Mouse (Mus musculus): ENCODE results near the gene Gna15. TPM values are rescaled to one million over a fixed set of nuclear protein-coding genes. Genes with fewer than 3 reads are reported as not detected.

Gene Gna15
- 10 to 100 TPM; 12.5 to 23.0 TPM for total RNA-seq (2023)

DNA sequence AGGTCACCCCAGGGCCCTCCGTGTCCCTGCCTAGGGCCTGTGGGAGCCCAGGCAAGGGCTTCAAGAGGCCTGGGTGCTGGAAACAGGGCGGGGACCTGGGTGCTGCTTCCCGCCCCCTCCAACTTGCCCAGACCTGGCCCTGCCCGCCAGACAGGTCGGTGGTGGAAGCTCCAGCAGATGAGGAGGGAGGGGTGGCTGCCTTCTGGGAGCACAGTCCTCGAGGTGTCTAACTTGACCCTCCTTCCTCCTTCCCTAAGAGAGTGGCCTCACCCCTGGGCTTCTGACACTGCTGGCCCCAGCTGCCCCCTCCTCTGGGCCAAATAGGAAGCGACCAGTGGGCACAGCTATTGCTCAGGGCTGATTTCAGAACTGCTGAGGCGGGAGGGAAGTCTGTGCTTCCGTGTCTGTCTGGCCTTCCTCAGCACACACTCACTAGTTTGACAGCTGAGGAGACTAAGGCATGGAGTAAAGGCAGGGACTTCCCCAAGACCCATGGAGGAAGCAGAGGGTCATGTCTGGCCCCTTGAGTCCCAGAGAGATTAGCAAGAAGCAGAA is at the start of gene Gna15:
Gene Gna15, minus strand, starts transcription at position 175 of the 555 bp plus-strand sequence.

DNA sequence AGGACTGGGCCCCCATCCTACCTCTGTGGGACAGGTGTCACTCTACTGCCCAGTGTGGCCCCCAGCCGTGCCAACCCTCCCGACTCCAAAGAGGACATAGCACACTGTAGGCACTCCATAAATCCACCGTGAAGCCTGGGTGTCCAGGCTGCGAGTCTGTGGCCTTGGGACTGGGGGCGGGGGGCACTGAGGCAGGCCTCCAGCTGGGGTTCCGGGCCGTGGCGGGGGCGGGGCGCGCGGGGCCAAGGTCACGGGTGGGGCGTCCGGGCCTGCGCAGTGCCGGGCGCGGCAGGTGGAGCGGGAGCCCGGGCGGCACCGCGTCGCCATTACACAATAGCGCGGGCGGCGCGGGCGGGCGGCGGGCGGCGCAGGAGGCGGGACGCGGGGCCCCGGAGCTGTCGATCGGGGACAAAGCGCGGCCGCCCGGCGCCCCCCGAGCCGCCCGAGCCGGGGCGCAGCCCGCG is 35.2 kb upstream of the Gna15 start, which contains the start of gene Aes:
Gene Aes, plus strand, starts transcription at position 326 of the 464 bp plus-strand sequence.

DNA sequence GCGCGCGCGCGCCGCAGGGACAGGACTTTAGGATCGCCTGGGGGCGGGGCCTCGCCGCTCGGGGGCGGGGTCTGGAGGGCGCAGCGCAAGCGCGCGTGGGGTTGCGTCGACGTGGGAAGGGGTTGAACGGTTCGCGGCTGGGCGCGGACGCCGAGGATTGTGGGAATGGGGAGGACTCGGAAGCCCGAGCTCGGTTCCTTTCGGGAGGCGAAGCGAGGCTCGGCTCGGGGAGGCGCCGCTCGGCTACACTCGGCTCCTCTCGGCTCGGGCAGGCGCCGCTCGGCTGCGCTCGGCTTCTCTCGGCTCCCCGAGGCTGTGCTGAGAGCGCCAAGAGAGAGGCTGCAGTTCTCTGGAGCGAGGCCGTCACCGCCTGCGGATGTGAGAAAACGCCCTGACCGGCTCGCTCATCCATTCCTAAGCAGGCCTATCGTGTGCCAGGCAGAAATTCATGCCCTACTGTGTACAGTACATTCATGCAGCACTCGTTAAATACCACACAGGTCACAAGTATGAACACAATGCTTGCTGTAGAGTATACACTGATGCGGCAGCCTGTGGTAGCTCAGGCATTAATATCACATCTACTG is 21.2 kb upstream of the Gna15 start, which contains the start of gene Gna11:
Gene Gna11, minus strand, starts transcription at position 30 of the 587 bp plus-strand sequence.

DNA sequence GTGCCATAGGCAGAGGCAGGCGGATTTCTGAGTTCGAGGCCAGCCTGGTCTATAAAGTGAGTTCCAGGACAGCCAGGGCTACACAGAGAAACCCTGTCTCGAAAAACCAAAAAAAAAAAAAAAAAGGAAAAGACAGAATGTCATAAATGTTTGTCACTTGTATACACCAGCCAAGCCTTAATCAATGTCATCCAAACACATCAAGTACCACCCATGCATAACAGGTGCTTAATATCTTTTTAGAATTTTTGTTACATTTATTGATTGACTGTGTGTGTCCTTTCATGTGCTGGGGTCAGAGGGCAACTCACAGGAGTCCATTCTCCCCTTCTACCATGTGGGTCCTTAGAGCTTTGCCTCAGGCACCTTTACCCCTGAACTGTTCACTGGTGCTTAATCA is 24.0 kb downstream of the Gna15 start, which contains the start of gene S1pr4:
Gene S1pr4, minus strand, starts transcription at position 101 of the 400 bp plus-strand sequence.

DNA sequence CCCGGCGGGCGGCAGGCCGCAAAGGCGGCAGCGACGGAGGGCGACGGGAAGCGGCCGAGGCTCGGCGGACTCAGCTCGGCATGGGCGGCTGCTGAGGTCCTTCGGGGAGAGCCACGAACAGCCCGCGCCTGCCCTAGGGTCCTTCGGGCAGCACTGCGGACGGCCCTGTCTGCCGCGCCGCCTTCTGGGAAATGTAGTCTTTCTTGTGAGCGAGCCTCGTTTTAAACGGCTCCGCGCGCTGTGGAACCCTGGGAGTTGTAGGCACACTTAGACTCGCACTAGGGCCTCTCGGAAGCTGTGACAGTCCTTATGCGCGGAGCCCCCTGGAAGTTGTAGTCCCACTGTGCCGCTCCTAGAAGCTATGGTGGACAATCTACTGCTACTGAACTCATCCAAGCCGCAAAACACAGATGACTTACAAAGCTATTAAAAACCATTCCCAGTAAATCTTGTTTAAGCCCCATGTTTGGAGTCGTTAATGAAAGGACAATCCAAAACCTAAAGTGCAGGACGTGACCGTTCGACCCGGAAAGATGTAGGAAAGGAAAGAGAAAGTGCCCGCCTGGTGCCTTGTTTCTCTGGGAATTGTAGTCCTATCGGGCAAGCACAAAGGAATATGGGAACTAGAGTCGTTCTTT is 27.6 kb downstream of the Gna15 start, which contains the start of gene Ncln:
Gene Ncln, minus strand, starts transcription at position 129 of the 638 bp plus-strand sequence.

DNA sequence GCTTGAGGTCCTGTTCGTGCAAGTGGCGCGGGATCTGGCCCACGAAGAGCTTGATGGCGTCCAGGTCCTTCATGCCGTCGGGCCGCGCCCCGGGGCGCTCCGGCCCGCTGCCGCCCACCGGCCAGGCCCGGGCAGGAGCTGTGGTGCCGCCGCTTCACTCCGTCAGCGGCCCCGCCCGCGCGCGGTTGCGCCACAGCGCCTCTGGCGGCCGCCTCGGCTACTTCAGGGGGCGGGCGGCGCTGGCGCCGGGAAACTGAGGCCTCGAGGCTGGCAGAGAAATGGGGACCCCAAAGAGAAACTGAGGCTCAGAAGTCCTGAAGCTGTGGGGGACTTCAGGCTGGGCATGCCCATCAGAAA is 41.5 kb downstream of the Gna15 start, which contains the start of gene Celf5:
Gene Celf5, minus strand, starts transcription at position 177 of the 357 bp plus-strand sequence.

DNA sequence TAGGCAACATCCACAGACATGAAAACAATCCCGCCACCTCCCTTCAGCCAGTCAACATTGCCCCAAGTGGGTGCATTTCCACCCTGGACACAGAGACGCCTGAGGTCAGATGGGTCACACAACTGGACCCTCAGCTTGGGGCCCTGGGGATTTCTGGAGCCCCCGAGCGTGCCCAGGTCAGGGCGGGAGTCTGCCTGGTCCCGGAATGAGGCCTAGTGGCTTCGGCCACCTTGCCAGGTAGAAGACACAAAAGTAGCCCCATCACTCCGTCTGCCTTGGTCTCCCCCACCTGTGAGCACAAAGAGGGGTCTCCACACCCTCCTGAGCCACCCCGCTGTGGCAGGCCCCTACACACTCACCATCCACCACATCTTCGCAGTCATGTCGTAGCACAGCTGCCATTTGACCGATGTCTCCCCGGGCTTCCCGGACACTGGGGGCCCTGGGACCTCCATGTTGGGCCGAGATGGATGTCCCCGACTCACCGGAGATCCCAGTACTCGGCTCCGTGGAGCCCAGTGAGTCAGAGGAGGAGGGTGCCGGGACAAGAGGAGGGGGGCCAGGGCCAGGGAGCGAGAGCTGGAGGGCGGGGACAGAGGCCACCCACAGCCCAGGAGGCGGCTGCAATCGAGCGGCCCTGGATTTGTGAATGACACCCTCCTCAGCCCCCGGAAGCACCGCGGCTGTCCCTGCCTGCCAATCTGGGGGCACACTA is 68.7 kb downstream of the Gna15 start, which contains the start of gene Nfic:
Gene Nfic, minus strand, starts transcription at position 455 of the 715 bp plus-strand sequence.

Other genes with a start within 250 kb of the Gna15 start
- gene Tjp3, start 232.6 kb downstream of the Gna15 start, total RNA-seq (2023) = 1 to 10 TPM; 4.2 to 5.8 TPM
- 100 to 1,000 TPM; 104 to 118 TPM for gene Pip5k1c, start 231.3 kb downstream of the Gna15 start, total RNA-seq (2023)
- 10 to 100 TPM; 48.1 to 49.9 TPM for gene Cactin, start 203.1 kb downstream of the Gna15 start, total RNA-seq (2023)
- 10 to 100 TPM; 30.0 to 30.7 TPM for gene Tbxa2r, start 195.5 kb downstream of the Gna15 start, total RNA-seq (2023)
- gene Gipc3, start 181.0 kb downstream of the Gna15 start, total RNA-seq (2023) = not detected
- gene Hmg20b, start 173.7 kb downstream of the Gna15 start, total RNA-seq (2023) = 10 to 100 TPM; 33.7 to 41.3 TPM
- gene Mfsd12, start 166.7 kb downstream of the Gna15 start, total RNA-seq (2023) = 10 to 100 TPM in 1 of 2 experiments, 1 to 10 TPM in 1; 5.9 to 10.6 TPM
- gene 4930404N11Rik, start 158.4 kb downstream of the Gna15 start, total RNA-seq (2023) = 10 to 100 TPM in 1 of 2 experiments, 1 to 10 TPM in 1; 8.0 to 10.6 TPM
- 10 to 100 TPM; 32.5 to 38.5 TPM for gene Fzr1, start 145.7 kb downstream of the Gna15 start, total RNA-seq (2023)
- 10 to 100 TPM; 38.0 to 44.2 TPM for gene Dohh, start 139.8 kb downstream of the Gna15 start, total RNA-seq (2023)
- gene Gm48551, start 139.8 kb downstream of the Gna15 start, total RNA-seq (2023) = 1 to 10 TPM; 3.3 to 5.8 TPM
- gene Gm48552, start 135.2 kb downstream of the Gna15 start, total RNA-seq (2023) = 1 to 10 TPM; 6.1 to 6.4 TPM
- 1 to 10 TPM; 3.6 to 6.8 TPM for gene Smim24, start 131.2 kb downstream of the Gna15 start, total RNA-seq (2023)
- 10 to 100 TPM; 18.7 to 22.7 TPM for gene Nfic, start 68.6 kb downstream of the Gna15 start, total RNA-seq (2023)
- under 1 TPM in 1 of 2 experiments, not detected in 1; 0.44 TPM for gene Celf5, start 41.5 kb downstream of the Gna15 start, total RNA-seq (2023)
- gene Ncln, start 27.8 kb downstream of the Gna15 start, total RNA-seq (2023) = 100 to 1,000 TPM; 203 to 223 TPM
- 100 to 1,000 TPM; 155 to 169 TPM for gene S1pr4, start 24.1 kb downstream of the Gna15 start, total RNA-seq (2023)
- gene Gna11, start 21.0 kb upstream of the Gna15 start, total RNA-seq (2023) = 10 to 100 TPM; 26.8 to 35.6 TPM
- 100 to 1,000 TPM; 555 to 631 TPM for gene Aes, start 35.3 kb upstream of the Gna15 start, total RNA-seq (2023)
- gene Tle2, start 50.3 kb upstream of the Gna15 start, total RNA-seq (2023) = 1 to 10 TPM; 5.1 to 5.2 TPM
- gene Tle6, start 76.8 kb upstream of the Gna15 start, total RNA-seq (2023) = 1 to 10 TPM in 1 of 2 experiments, not detected in 1; 1.6 TPM
- gene BC025920, start 82.0 kb upstream of the Gna15 start, total RNA-seq (2023) = 1 to 10 TPM; 3.2 to 3.6 TPM
- gene Sirt6, start 103.6 kb upstream of the Gna15 start, total RNA-seq (2023) = 10 to 100 TPM; 23.1 to 24.3 TPM
- 1 to 10 TPM; 3.5 to 4.3 TPM for gene Ankrd24, start 104.3 kb upstream of the Gna15 start, total RNA-seq (2023)
- gene Gm10778, start 124.8 kb upstream of the Gna15 start, total RNA-seq (2023) = 1 to 10 TPM; 2.5 to 2.6 TPM
- 10 to 100 TPM in 1 of 2 experiments, 1 to 10 TPM in 1; 9.9 to 10.1 TPM for gene Zfp433, start 180.6 kb upstream of the Gna15 start, total RNA-seq (2023)
- gene Gm3055, start 246.9 kb upstream of the Gna15 start, total RNA-seq (2023) = 1 to 10 TPM; 1.6 to 3.4 TPM

Data from T-cell, adult 66 days (primary cell).